Mouse (Mus musculus) kidney, postnatal 0 days (tissue): ENCODE measurements around the gene Muc20. TPM values are rescaled to one million over a fixed set of nuclear protein-coding genes. Genes with fewer than 3 reads are reported as not detected.

Experiments used
- ATAC-seq: fragments of 200-750 bp; cut with Nextera tagmentation; replicated peaks from 2 replicates; pipeline ENCODE4 v1.8.0; 2017; ENCODE audit warnings: low read depth, moderate number of reproducible peaks, moderate TSS enrichment, moderate library complexity; ENCODE audit not compliant: low FRiP score
- DNase-seq: peaks from one replicate; pipeline ENCODE4 v3.0.0-alpha.2; 2016; ENCODE audit warnings: low spot score
- H3K27ac ChIP-seq: fragments of 300-500 bp; sonication (generic); 2 replicates; pipeline ENCODE4 v1.5.1; 2014; ENCODE audit warnings: mild to moderate bottlenecking
- H3K27me3 ChIP-seq: fragments of 300-500 bp; sonication (generic); 2 replicates; pipeline ENCODE4 v1.6.1; 2014; ENCODE audit warnings: low read length, mixed read lengths; ENCODE audit not compliant: insufficient read depth
- H3K36me3 ChIP-seq: fragments of 300-500 bp; sonication (generic); 2 replicates; pipeline ENCODE4 v1.6.1; 2014; ENCODE audit warnings: low read length, mixed read lengths; ENCODE audit not compliant: insufficient read depth
- H3K4me1 ChIP-seq: fragments of 300-500 bp; sonication (generic); replicated peaks from 2 replicates; pipeline ENCODE4 v1.6.1; 2014; ENCODE audit warnings: antibody characterized with exemption, low read length, mixed read lengths; ENCODE audit not compliant: insufficient read depth
- H3K4me2 ChIP-seq: fragments of 300-500 bp; sonication (generic); 2 replicates; pipeline ENCODE4 v1.6.1; 2014; ENCODE audit warnings: mild to moderate bottlenecking, low read length, moderate library complexity, mixed read lengths
- H3K4me3 ChIP-seq: fragments of 300-500 bp; sonication (generic); replicated peaks from 2 replicates; pipeline ENCODE4 v1.5.1; 2014; ENCODE audit warnings: low read depth, low read length
- H3K9ac ChIP-seq: fragments of 300-500 bp; sonication (generic); 2 replicates; pipeline ENCODE4 v1.6.1; 2014; ENCODE audit warnings: low read depth, low read length
- H3K9me3 ChIP-seq: fragments of 300-500 bp; sonication (generic); replicated peaks from 2 replicates; pipeline ENCODE4 v1.6.1; 2016; ENCODE audit warnings: low read length, inconsistent platforms, mixed read lengths
- CTCF ChIP-seq: IDR thresholded peaks from 2 replicates; pipeline ENCODE4 v1.5.1; 2016; ENCODE audit warnings: antibody characterized with exemption, low read depth, mild to moderate bottlenecking, moderate library complexity
- WGBS: fragments of 180-500 bp; shearing (Covaris S2); extraction: QIAGEN DNeasy Blood & Tissue Kit; methylation state at CpG from one replicate; pipeline ENCODE4 v1.1.7; 2014; 5-methylcytosine and 5-hydroxymethylcytosine counted together
- polyA plus RNA-seq: library from polyadenylated mRNA; unstranded; fragments of >200 nt; fragmentation: Nextera tagmentation; extraction: Ambion mirVana; gene quantifications from 2 replicates; pipeline ENCODE4 v1.2.1, GENCODE M21; 2015

Muc20 gene
- 15.2 and 17.2 TPM in 2 replicates for polyA plus RNA-seq

GRCm38 (mm10) chr16:32797426-32797689 lies at the start of gene Muc20:
Gene Muc20 (minus strand): TSS chr16:32797435.
- H3K4me2 ChIP-seq = no peak within 1 kb of the TSS
- no peak within 1 kb of the TSS for H3K9ac ChIP-seq
- no peaks in the 10 kb centered on the region for H3K36me3 ChIP-seq
- DNase-seq (no peak), ATAC-seq (no peak)
- peak within 1 kb of the TSS; percentile 38 for H3K27ac ChIP-seq
- no peak within 1 kb of the TSS for H3K4me3 ChIP-seq
- H3K27me3 ChIP-seq = no peaks in the 10 kb centered on the region
- TF ChIP-seq CTCF = no peak
- no peaks in the 10 kb centered on the region for H3K4me1 ChIP-seq
- H3K9me3 ChIP-seq = no peaks in the 10 kb centered on the region
- 54% methylated on average over 3 of the region's 3 CpGs for WGBS

GRCm38 (mm10) chr16:32831501-32831900 lies 34.3 kb upstream of the Muc20 start:
- no peak overlapping the region for H3K4me2 ChIP-seq
- 83% methylated on average over 4 of the region's 4 CpGs for WGBS
- H3K27me3 ChIP-seq = no peaks in the 10 kb centered on the region
- H3K27ac ChIP-seq = no peak overlapping the region
- ATAC-seq (no peak), DNase-seq (no peak)
- no peak for TF ChIP-seq CTCF
- no peak overlapping the region for H3K4me3 ChIP-seq
- H3K4me1 ChIP-seq = no peaks in the 10 kb centered on the region
- H3K36me3 ChIP-seq = peaks cover 39% of the 10 kb centered on the region
- no peaks in the 10 kb centered on the region for H3K9me3 ChIP-seq
- H3K9ac ChIP-seq = no peak overlapping the region

GRCm38 (mm10) chr16:32829104-32829503 lies 31.9 kb upstream of the Muc20 start:
- no peaks in the 10 kb centered on the region for H3K27me3 ChIP-seq
- ATAC-seq = no peak
- H3K4me2 ChIP-seq = no peak overlapping the region
- H3K9ac ChIP-seq = no peak overlapping the region
- no peak for DNase-seq
- peaks cover 37% of the 10 kb centered on the region for H3K36me3 ChIP-seq
- no peaks in the 10 kb centered on the region for H3K4me1 ChIP-seq
- WGBS = 69% methylated on average over 11 of the region's 11 CpGs
- H3K9me3 ChIP-seq = no peaks in the 10 kb centered on the region
- TF ChIP-seq CTCF = no peak
- no peak overlapping the region for H3K27ac ChIP-seq
- H3K4me3 ChIP-seq = no peak overlapping the region

GRCm38 (mm10) chr16:32826521-32826920 lies 29.3 kb upstream of the Muc20 start:
- Histone ChIP-seq H3K9ac (no peak overlapping the region), H3K36me3 (peaks cover 37% of the 10 kb centered on the region), H3K4me3 (no peak overlapping the region), H3K4me2 (no peak overlapping the region), H3K9me3 (no peaks in the 10 kb centered on the region), H3K4me1 (no peaks in the 10 kb centered on the region), H3K27me3 (no peaks in the 10 kb centered on the region), H3K27ac (no peak overlapping the region)
- ATAC-seq (no peak), DNase-seq (no peak)
- 96% methylated on average over 11 of the region's 11 CpGs for WGBS
- TF ChIP-seq CTCF = no peak

GRCm38 (mm10) chr16:32825380-32825779 lies 28.1 kb upstream of the Muc20 start:
- whole genome bisulfite sequencing = 40% methylated on average over 12 of the region's 12 CpGs
- no peak overlapping the region for H3K9ac ChIP-seq
- ATAC-seq = no peak; the same call in 1 of the 2 replicates

GRCm38 (mm10) chr16:32824061-32824460 lies 26.8 kb upstream of the Muc20 start:
- no peaks in the 10 kb centered on the region for H3K27me3 ChIP-seq
- H3K27ac ChIP-seq = no peak overlapping the region
- DNase-seq (no peak), ATAC-seq (no peak)
- no peaks in the 10 kb centered on the region for H3K9me3 ChIP-seq
- no peak overlapping the region for H3K4me3 ChIP-seq
- H3K4me1 ChIP-seq = no peaks in the 10 kb centered on the region
- TF ChIP-seq CTCF = no peak
- H3K4me2 ChIP-seq = no peak overlapping the region
- peaks cover 36% of the 10 kb centered on the region for H3K36me3 ChIP-seq
- H3K9ac ChIP-seq = no peak overlapping the region
- 73% methylated on average over 13 of the region's 13 CpGs for WGBS

More at GRCm38 (mm10) chr16:32825380-32825779, 28.1 kb upstream of the Muc20 start:
- no peaks in the 10 kb centered on the region for H3K4me1 ChIP-seq
- peaks cover 37% of the 10 kb centered on the region for H3K36me3 ChIP-seq
- no peak for DNase-seq
- H3K4me3 ChIP-seq = no peak overlapping the region
- H3K27ac ChIP-seq = no peak overlapping the region
- TF ChIP-seq CTCF = no peak
- no peaks in the 10 kb centered on the region for H3K27me3 ChIP-seq
- H3K4me2 ChIP-seq = no peak overlapping the region
- no peaks in the 10 kb centered on the region for H3K9me3 ChIP-seq

- no peak for TF ChIP-seq CTCF
- Histone ChIP-seq H3K9me3 (no peaks in the 10 kb centered on the region), H3K27ac (no peak overlapping the region), H3K27me3 (no peaks in the 10 kb centered on the region), H3K36me3 (peaks cover 33% of the 10 kb centered on the region), H3K4me3 (no peak overlapping the region), H3K9ac (no peak overlapping the region), H3K4me2 (no peak overlapping the region), H3K4me1 (no peaks in the 10 kb centered on the region)
- 70% methylated on average over 8 of the region's 8 CpGs for WGBS
- ATAC-seq = no peak
- no peak for DNase-seq
Measured at GRCm38 (mm10) chr16:32823487-32823886, 26.3 kb upstream of the Muc20 start.
